Mouse (Mus musculus) frontal cortex, adult 2 months (tissue): ENCODE data around the gene Fam102a. TPM values are rescaled to one million over a fixed set of nuclear protein-coding genes. Genes with fewer than 3 reads are reported as not detected.

Experiments
- DNase-seq, 2 experiments: peaks; one replicate each; pipeline ENCODE4 v3.0.0; 2022; ENCODE audit warnings: low spot score in 1 of 2; ENCODE audit errors: extremely low spot score in 1 of 2
- polyA plus RNA-seq: library from polyadenylated mRNA; depleted of rRNA; stranded (reverse); fragments of >200 nt; gene quantifications from 2 replicates; pipeline ENCODE4 v1.2.3, GENCODE M21; 2012

Gene Fam102a
- polyA plus RNA-seq, 1 experiment = 34.3 TPM

GRCm38 (mm10) chr2:32576532-32576931 lies 41.4 kb downstream of the Fam102a start:
- DNase-seq = no peak

GRCm38 (mm10) chr2:32578146-32579046 lies 43.3 kb downstream of the Fam102a start:
- DNase-seq = peak in 1 of 2 experiments; percentile 62

- DNase-seq = peak; percentile 71 to 90
Measured at GRCm38 (mm10) chr2:32581450-32582095, 46.4 kb downstream of the Fam102a start.

- DNase-seq = peak; percentile 86 to 96
Measured at GRCm38 (mm10) chr2:32582830-32583799, 48.0 kb downstream of the Fam102a start.

GRCm38 (mm10) chr2:32585149-32585714 lies 50.1 kb downstream of the Fam102a start:
- no peak for DNase-seq

- peak; percentile 80 to 91 for DNase-seq
Measured at GRCm38 (mm10) chr2:32586871-32587351, 51.8 kb downstream of the Fam102a start, which contains the start of gene St6galnac4. Gene St6galnac4, plus strand, starts transcription at chr2:32587095.

GRCm38 (mm10) chr2:32587731-32588321 lies 52.7 kb downstream of the Fam102a start:
- no peak for DNase-seq

GRCm38 (mm10) chr2:32589213-32589795 lies 54.2 kb downstream of the Fam102a start:
- peak in 1 of 2 experiments; percentile 79 for DNase-seq

- no peak for DNase-seq
Measured at GRCm38 (mm10) chr2:32590224-32590623, 55.1 kb downstream of the Fam102a start.

GRCm38 (mm10) chr2:32591249-32591648 lies 56.1 kb downstream of the Fam102a start:
- no peak for DNase-seq

- no peak for DNase-seq
Measured at GRCm38 (mm10) chr2:32596725-32597124, 61.6 kb downstream of the Fam102a start.

GRCm38 (mm10) chr2:32597248-32597647 lies 62.1 kb downstream of the Fam102a start:
- DNase-seq = no peak

GRCm38 (mm10) chr2:32597699-32598098 lies 62.6 kb downstream of the Fam102a start:
- DNase-seq = no peak

GRCm38 (mm10) chr2:32598506-32598905 lies 63.4 kb downstream of the Fam102a start:
- no peak for DNase-seq

GRCm38 (mm10) chr2:32599409-32599808 lies 64.3 kb downstream of the Fam102a start, which contains the start of gene St6galnac6:
Gene St6galnac6, plus strand, starts transcription at chr2:32599709.
- no peak for DNase-seq

- DNase-seq = no peak
Measured at GRCm38 (mm10) chr2:32601417-32602065, 66.4 kb downstream of the Fam102a start.

GRCm38 (mm10) chr2:32602600-32603054 lies 67.5 kb downstream of the Fam102a start:
- peak; percentile 86 to 95 for DNase-seq

- no peak for DNase-seq
Measured at GRCm38 (mm10) chr2:32604631-32605030, 69.5 kb downstream of the Fam102a start.
